Mouse (Mus musculus) c-Kit-positive CD71-negative TER-119-negative erythroid progenitor cells, embryonic 14.5 days (primary cell): ENCODE results near the gene Rec114.
A peak's percentile ranks its signal among the peaks of the same experiment; 100 is the strongest.

Source experiments
- DNase-seq: peaks from one replicate; pipeline ENCODE4 v3.0.0-alpha.2; 2013; ENCODE audit warnings: low read depth

Gene Rec114

GRCm38 (mm10) chr9:58743702-58744248 lies at the start of gene Rec114:
TSS of gene Rec114 (minus strand) at chr9:58743964.
- no peak for DNase-seq

GRCm38 (mm10) chr9:58789476-58789875 lies 45.7 kb upstream of the Rec114 start:
- no peak for DNase-seq

- no peak for DNase-seq
Measured at GRCm38 (mm10) chr9:58775363-58775762, 31.6 kb upstream of the Rec114 start.

GRCm38 (mm10) chr9:58774761-58775160 lies 31.0 kb upstream of the Rec114 start:
- DNase-seq: no peak

GRCm38 (mm10) chr9:58769943-58770342 lies 26.2 kb upstream of the Rec114 start:
- no peak for DNase-seq

GRCm38 (mm10) chr9:58766959-58767955 lies 23.5 kb upstream of the Rec114 start:
- DNase-seq: peak; percentile 22

- DNase-seq: no peak
Measured at GRCm38 (mm10) chr9:58764354-58764753, 20.6 kb upstream of the Rec114 start.

GRCm38 (mm10) chr9:58763114-58763513 lies 19.4 kb upstream of the Rec114 start:
- no peak for DNase-seq

- no peak for DNase-seq
Measured at GRCm38 (mm10) chr9:58762086-58762485, 18.3 kb upstream of the Rec114 start.

GRCm38 (mm10) chr9:58758754-58759153 lies 15.0 kb upstream of the Rec114 start:
- no peak for DNase-seq

GRCm38 (mm10) chr9:58756371-58757132 lies 12.8 kb upstream of the Rec114 start:
- DNase-seq: no peak

GRCm38 (mm10) chr9:58753606-58754005 lies 9.8 kb upstream of the Rec114 start:
- DNase-seq: no peak

GRCm38 (mm10) chr9:58748142-58748541 lies 4.4 kb upstream of the Rec114 start:
- DNase-seq: no peak

- DNase-seq: no peak
Measured at GRCm38 (mm10) chr9:58747328-58747755, 3.6 kb upstream of the Rec114 start.

- DNase-seq: no peak
Measured at GRCm38 (mm10) chr9:58742692-58743091, 1.1 kb downstream of the Rec114 start.

- no peak for DNase-seq
Measured at GRCm38 (mm10) chr9:58741369-58741768, 2.4 kb downstream of the Rec114 start.

- DNase-seq: no peak
Measured at GRCm38 (mm10) chr9:58739791-58740190, 4.0 kb downstream of the Rec114 start.

- DNase-seq: no peak
Measured at GRCm38 (mm10) chr9:58723165-58723564, 20.6 kb downstream of the Rec114 start.

GRCm38 (mm10) chr9:58722151-58722550 lies 21.6 kb downstream of the Rec114 start:
- no peak for DNase-seq

- no peak for DNase-seq
Measured at GRCm38 (mm10) chr9:58721021-58721420, 22.7 kb downstream of the Rec114 start.

- DNase-seq: no peak
Measured at GRCm38 (mm10) chr9:58720167-58720566, 23.6 kb downstream of the Rec114 start.

GRCm38 (mm10) chr9:58719471-58719870 lies 24.3 kb downstream of the Rec114 start:
- DNase-seq: no peak

- no peak for DNase-seq
Measured at GRCm38 (mm10) chr9:58718964-58719363, 24.8 kb downstream of the Rec114 start.
